Mouse (Mus musculus) intestine, embryonic 15.5 days (tissue): ENCODE data around the gene Cpeb3. TPM values are rescaled to one million over a fixed set of nuclear protein-coding genes. Genes with fewer than 3 reads are reported as not detected.
"Not testable (repeated sequence)": the region's sequence is repeated elsewhere in the genome, so short reads cannot be mapped to it uniquely, and the experiment has no call there.

Experiments
- ATAC-seq: fragments of 200-750 bp; cut with Nextera tagmentation; 2 replicates; pipeline ENCODE4 v1.8.0; 2017; ENCODE audit warnings: moderate TSS enrichment, moderate library complexity
- H3K27ac ChIP-seq: fragments of 300-500 bp; sonication (generic); 2 replicates; pipeline ENCODE4 v1.5.1; 2015; ENCODE audit warnings: mild to moderate bottlenecking, inconsistent platforms
- H3K27me3 ChIP-seq: fragments of 300-500 bp; sonication (generic); replicated peaks from 2 replicates; pipeline ENCODE4 v1.6.1; 2015; ENCODE audit warnings: inconsistent platforms
- H3K36me3 ChIP-seq: fragments of 300-500 bp; sonication (generic); 2 replicates; pipeline ENCODE4 v1.6.1; 2015; ENCODE audit warnings: inconsistent platforms
- H3K4me1 ChIP-seq: fragments of 300-500 bp; sonication (generic); replicated peaks from 2 replicates; pipeline ENCODE4 v1.6.1; 2015; ENCODE audit warnings: inconsistent platforms
- H3K4me2 ChIP-seq: fragments of 300-500 bp; sonication (generic); replicated peaks from 2 replicates; pipeline ENCODE4 v1.6.1; 2015; ENCODE audit warnings: mild to moderate bottlenecking, inconsistent platforms
- H3K4me3 ChIP-seq: fragments of 300-500 bp; sonication (generic); replicated peaks from 2 replicates; pipeline ENCODE4 v1.5.1; 2015; ENCODE audit warnings: inconsistent platforms
- H3K9ac ChIP-seq: fragments of 300-500 bp; sonication (generic); 2 replicates; pipeline ENCODE4 v1.6.1; 2015; ENCODE audit warnings: inconsistent platforms
- H3K9me3 ChIP-seq: fragments of 300-500 bp; sonication (generic); 2 replicates; pipeline ENCODE4 v1.6.1; 2016; ENCODE audit warnings: inconsistent platforms
- WGBS: fragments of 180-500 bp; shearing (Covaris S2); methylation state at CpG from one replicate; pipeline ENCODE4 v1.1.7; 2015; 5-methylcytosine and 5-hydroxymethylcytosine counted together
- polyA plus RNA-seq: library from polyadenylated mRNA; unstranded; fragments of >200 nt; fragmentation: Nextera tagmentation; extraction: Ambion mirVana; gene quantifications from 2 replicates; pipeline ENCODE4 v1.2.1, GENCODE M21; 2015

Gene Cpeb3
- polyA plus RNA-seq, 1 experiment from 2014 or later, result 0.85 TPM

- H3K27ac ChIP-seq, result no peak overlapping the region
- no peak overlapping the region for H3K9ac ChIP-seq
- 80% methylated on average over 3 of the region's 3 CpGs for WGBS
- no peaks in the 10 kb centered on the region for H3K36me3 ChIP-seq
- no peak overlapping the region for H3K4me2 ChIP-seq
- no peak overlapping the region for H3K4me3 ChIP-seq
- no peaks in the 10 kb centered on the region for H3K4me1 ChIP-seq
- no peak for ATAC-seq
- no peaks in the 10 kb centered on the region for H3K27me3 ChIP-seq
- H3K9me3 ChIP-seq, result no peaks in the 10 kb centered on the region
These were observed 115.2 kb downstream of the Cpeb3 start for GRCm38 (mm10) chr19:37093181-37093580.

GRCm38 (mm10) chr19:37090146-37091061, 118.0 kb downstream of the Cpeb3 start:
- H3K9ac ChIP-seq, result no peak overlapping the region
- H3K27me3 ChIP-seq, result no peaks in the 10 kb centered on the region
- WGBS, result 40% methylated on average over 8 of the region's 8 CpGs
- ATAC-seq, result no peak
- no peaks in the 10 kb centered on the region for H3K9me3 ChIP-seq
- H3K4me3 ChIP-seq, result no peak overlapping the region
- H3K36me3 ChIP-seq, result no peaks in the 10 kb centered on the region
- no peak overlapping the region for H3K27ac ChIP-seq
- no peak overlapping the region for H3K4me2 ChIP-seq
- H3K4me1 ChIP-seq, result no peaks in the 10 kb centered on the region

GRCm38 (mm10) chr19:37088043-37088748, 120.2 kb downstream of the Cpeb3 start:
- Histone ChIP-seq H3K27ac (no peak overlapping the region), H3K27me3 (no peaks in the 10 kb centered on the region), H3K9me3 (no peaks in the 10 kb centered on the region), H3K36me3 (no peaks in the 10 kb centered on the region), H3K4me3 (no peak overlapping the region), H3K4me1 (no peaks in the 10 kb centered on the region), H3K4me2 (no peak overlapping the region), H3K9ac (no peak overlapping the region)
- ATAC-seq, result no peak
- WGBS, result 92% methylated on average over 8 of the region's 8 CpGs

- ATAC-seq, result no peak
- Histone ChIP-seq H3K9ac (no peak overlapping the region), H3K9me3 (no peaks in the 10 kb centered on the region), H3K36me3 (no peaks in the 10 kb centered on the region), H3K27ac (no peak overlapping the region), H3K4me3 (no peak overlapping the region), H3K4me1 (no peaks in the 10 kb centered on the region), H3K27me3 (no peaks in the 10 kb centered on the region), H3K4me2 (no peak overlapping the region)
- WGBS, result 80% methylated on average over 3 of the region's 3 CpGs
These were observed 123.9 kb downstream of the Cpeb3 start for GRCm38 (mm10) chr19:37084546-37084945.

- Histone ChIP-seq H3K9me3 (no peaks in the 10 kb centered on the region), H3K4me3 (no peak overlapping the region), H3K27me3 (no peaks in the 10 kb centered on the region), H3K4me1 (no peaks in the 10 kb centered on the region), H3K9ac (no peak overlapping the region), H3K4me2 (no peak overlapping the region), H3K27ac (no peak overlapping the region), H3K36me3 (no peaks in the 10 kb centered on the region)
- no peak for ATAC-seq
- WGBS, result 65% methylated on average over 6 of the region's 6 CpGs
These were observed 126.9 kb downstream of the Cpeb3 start for GRCm38 (mm10) chr19:37081467-37081866.

GRCm38 (mm10) chr19:37079151-37079550, 129.2 kb downstream of the Cpeb3 start:
- Histone ChIP-seq H3K4me3 (no peak overlapping the region), H3K36me3 (no peaks in the 10 kb centered on the region), H3K9ac (no peak overlapping the region), H3K4me1 (no peaks in the 10 kb centered on the region), H3K9me3 (no peaks in the 10 kb centered on the region), H3K4me2 (no peak overlapping the region), H3K27me3 (no peaks in the 10 kb centered on the region), H3K27ac (no peak overlapping the region)
- no peak for ATAC-seq
- 79% methylated on average over 6 of the region's 6 CpGs for WGBS

- 93% methylated on average over 1 of the region's 1 CpGs for WGBS
- Histone ChIP-seq H3K4me2 (no peak overlapping the region), H3K9ac (no peak overlapping the region), H3K9me3 (no peaks in the 10 kb centered on the region), H3K36me3 (no peaks in the 10 kb centered on the region), H3K4me1 (no peaks in the 10 kb centered on the region), H3K27me3 (no peaks in the 10 kb centered on the region), H3K27ac (no peak overlapping the region), H3K4me3 (no peak overlapping the region)
- ATAC-seq, result no peak
These were observed 129.8 kb downstream of the Cpeb3 start for GRCm38 (mm10) chr19:37078571-37078970.

- H3K4me1 ChIP-seq, result no peaks in the 10 kb centered on the region
- H3K36me3 ChIP-seq, result no peaks in the 10 kb centered on the region
- 35% methylated on average over 4 of the region's 4 CpGs for WGBS
- no peaks in the 10 kb centered on the region for H3K9me3 ChIP-seq
- no peaks in the 10 kb centered on the region for H3K27me3 ChIP-seq
- H3K27ac ChIP-seq, result no peak overlapping the region
- no peak overlapping the region for H3K9ac ChIP-seq
- ATAC-seq, result no peak
- H3K4me2 ChIP-seq, result no peak overlapping the region
- no peak overlapping the region for H3K4me3 ChIP-seq
These were observed 130.3 kb downstream of the Cpeb3 start for GRCm38 (mm10) chr19:37078064-37078463.

- not testable (repeated sequence) for H3K27me3 ChIP-seq, H3K4me1 ChIP-seq
These were observed 131.1 kb downstream of the Cpeb3 start for GRCm38 (mm10) chr19:37077258-37077657.

GRCm38 (mm10) chr19:37076646-37077045, 131.8 kb downstream of the Cpeb3 start:
- H3K9me3 ChIP-seq, result no peaks in the 10 kb centered on the region
- H3K9ac ChIP-seq, result no peak overlapping the region
- H3K4me1 ChIP-seq, result no peaks in the 10 kb centered on the region
- no peaks in the 10 kb centered on the region for H3K27me3 ChIP-seq
- ATAC-seq, result no peak
- WGBS, result 66% methylated on average over 4 of the region's 4 CpGs
- H3K4me3 ChIP-seq, result no peak overlapping the region
- no peak overlapping the region for H3K4me2 ChIP-seq
- no peak overlapping the region for H3K27ac ChIP-seq
- H3K36me3 ChIP-seq, result no peaks in the 10 kb centered on the region

More at GRCm38 (mm10) chr19:37077258-37077657, 131.1 kb downstream of the Cpeb3 start:
- not testable (repeated sequence) for H3K36me3 ChIP-seq, H3K9me3 ChIP-seq, H3K9ac ChIP-seq, ATAC-seq, H3K27ac ChIP-seq, H3K4me2 ChIP-seq, H3K4me3 ChIP-seq
- WGBS, result 88% methylated on average over 4 of the region's 4 CpGs

- no peaks in the 10 kb centered on the region for H3K9me3 ChIP-seq
- no peak overlapping the region for H3K9ac ChIP-seq
- no peak overlapping the region for H3K27ac ChIP-seq
- H3K4me3 ChIP-seq, result no peak overlapping the region
- H3K4me1 ChIP-seq, result no peaks in the 10 kb centered on the region
- H3K4me2 ChIP-seq, result no peak overlapping the region
- H3K36me3 ChIP-seq, result no peaks in the 10 kb centered on the region
- no peak for ATAC-seq
- no peaks in the 10 kb centered on the region for H3K27me3 ChIP-seq
- 38% methylated on average over 2 of the region's 2 CpGs for WGBS
These were observed 132.3 kb downstream of the Cpeb3 start for GRCm38 (mm10) chr19:37076116-37076515.

GRCm38 (mm10) chr19:37075690-37076089, 132.7 kb downstream of the Cpeb3 start:
- Histone ChIP-seq H3K9me3 (no peaks in the 10 kb centered on the region), H3K36me3 (no peaks in the 10 kb centered on the region), H3K4me1 (no peaks in the 10 kb centered on the region), H3K27me3 (no peaks in the 10 kb centered on the region), H3K4me2 (no peak overlapping the region), H3K27ac (no peak overlapping the region), H3K4me3 (no peak overlapping the region), H3K9ac (no peak overlapping the region)
- WGBS, result 69% methylated on average over 7 of the region's 7 CpGs
- ATAC-seq, result no peak
